Mouse (Mus musculus) ES-E14 (cell line): ENCODE measurements around the gene Cct7. TPM values are rescaled to one million over a fixed set of nuclear protein-coding genes. Genes with fewer than 3 reads are reported as not detected.

Experiments
- DNase-seq: peaks from one replicate; pipeline ENCODE4 v3.0.0-alpha.2; 2013; ENCODE audit warnings: low read depth, low spot score
- H3K27ac ChIP-seq: 2 replicates; pipeline ENCODE4 v1.5.1; 2012; ENCODE audit warnings: low read depth, mild to moderate bottlenecking, low read length, moderate library complexity, mixed read lengths; ENCODE audit not compliant: poor library complexity, insufficient read depth, severe bottlenecking
- H3K36me3 ChIP-seq: 2 replicates; pipeline ENCODE4 v1.6.1; 2012; ENCODE audit warnings: mild to moderate bottlenecking, low read length, moderate library complexity, mixed read lengths; ENCODE audit not compliant: control insufficient read depth, poor library complexity, insufficient read depth, severe bottlenecking
- H3K4me1 ChIP-seq, 2 experiments: fragments of 150-350 bp in 1 of 2; sonication (generic) in 1 of 2; 2 replicates each; pipeline ENCODE4 v1.6.1; 2012; ENCODE audit warnings: low read length in 2 of 2, mild to moderate bottlenecking in 1 of 2, mixed read lengths in 1 of 2; ENCODE audit not compliant: control insufficient read depth in 2 of 2, insufficient read depth in 2 of 2, poor library complexity in 1 of 2
- H3K4me3 ChIP-seq, 2 experiments: fragments of 150-350 bp in 1 of 2; sonication (generic) in 1 of 2; 2 replicates each; pipeline ENCODE4 v1.5.1; 2012; ENCODE audit warnings: low read length in 2 of 2, low read depth in 1 of 2, mild to moderate bottlenecking in 1 of 2, mixed read lengths in 1 of 2; ENCODE audit not compliant: insufficient read depth in 1 of 2, poor library complexity in 1 of 2, severe bottlenecking in 1 of 2
- H3K9ac ChIP-seq: 2 replicates; pipeline ENCODE4 v1.6.1; 2012; ENCODE audit warnings: low read depth, mild to moderate bottlenecking, low read length, mixed read lengths; ENCODE audit not compliant: poor library complexity, insufficient read depth, severe bottlenecking
- H3K9me3 ChIP-seq: fragments of 150-350 bp; sonication (generic); 2 replicates; pipeline ENCODE4 v1.6.1; 2012; ENCODE audit warnings: low read depth, mild to moderate bottlenecking, low read length; ENCODE audit not compliant: control insufficient read depth, insufficient read depth
- CHD2 ChIP-seq: IDR thresholded peaks from 2 replicates; pipeline ENCODE4 v1.6.1; 2014; ENCODE audit warnings: mild to moderate bottlenecking, low read depth, low read length, inconsistent platforms
- HCFC1 ChIP-seq: IDR thresholded peaks from 2 replicates; pipeline ENCODE4 v1.6.1; 2012; ENCODE audit warnings: low read length, inconsistent platforms, borderline replicate concordance; ENCODE audit not compliant: insufficient read depth
- MAFK ChIP-seq: IDR thresholded peaks from 2 replicates; pipeline ENCODE4 v1.6.1; 2014; ENCODE audit warnings: mild to moderate bottlenecking, low read depth, low read length, inconsistent platforms; ENCODE audit not compliant: insufficient read depth
- ZC3H11A ChIP-seq: IDR thresholded peaks from 2 replicates; pipeline ENCODE4 v1.6.1; 2012; ENCODE audit warnings: low read depth, mild to moderate bottlenecking, inconsistent platforms, low read length, borderline replicate concordance
- ZNF384 ChIP-seq: IDR thresholded peaks from 2 replicates; pipeline ENCODE4 v1.6.1; 2012; ENCODE audit warnings: low read depth, low read length, inconsistent platforms
- in situ Hi-C, 2 experiments: fragments of 600-800 bp; cut with MboI; formaldehyde crosslinking; loops; one replicate each; pipeline ENCODE4 v1.15.1; 2025; ENCODE audit warnings: low sequenced_read_pairs in 2 of 2, inconsistent platforms in 1 of 2; ENCODE audit not compliant: unreplicated experiment in 2 of 2
- total RNA-seq: library from RNA; depleted of rRNA; stranded (reverse); fragments of 300-350 nt; gene quantifications from 2 replicates; pipeline ENCODE4 v1.2.3, GENCODE M21; 2012

The Cct7 gene
- total RNA-seq, 1 experiment: 584 TPM

GRCm38 (mm10) chr6:85472542-85472941 lies 21.2 kb downstream of the Cct7 start:
- in situ Hi-C loops: no loop called here
- no peak overlapping the region for H3K4me3 ChIP-seq
- no peaks in the 10 kb centered on the region for H3K9me3 ChIP-seq
- DNase-seq: no peak
- no peak overlapping the region for H3K9ac ChIP-seq
- no peak overlapping the region for H3K27ac ChIP-seq
- H3K4me1 ChIP-seq: peaks cover 4 to 13% of the 10 kb centered on the region in 2 experiments; a peak in 1 of 4 replicates
- H3K36me3 ChIP-seq: peaks cover 17% of the 10 kb centered on the region
- TF ChIP-seq HCFC1 (no peak), CHD2 (no peak), ZNF384 (no peak), ZC3H11A (no peak), MAFK (no peak)

GRCm38 (mm10) chr6:85475581-85475980 lies 24.3 kb downstream of the Cct7 start:
- in situ Hi-C loops: no loop called here
- no peak overlapping the region for H3K27ac ChIP-seq
- TF ChIP-seq MAFK (no peak), CHD2 (no peak), ZC3H11A (no peak), HCFC1 (no peak), ZNF384 (no peak)
- H3K9me3 ChIP-seq: no peaks in the 10 kb centered on the region
- H3K4me1 ChIP-seq: peaks cover 4 to 20% of the 10 kb centered on the region in 2 experiments; a peak in 1 of 4 replicates
- no peak for DNase-seq
- H3K4me3 ChIP-seq: no peak overlapping the region
- no peak overlapping the region for H3K9ac ChIP-seq
- H3K36me3 ChIP-seq: no peaks in the 10 kb centered on the region

DNA sequence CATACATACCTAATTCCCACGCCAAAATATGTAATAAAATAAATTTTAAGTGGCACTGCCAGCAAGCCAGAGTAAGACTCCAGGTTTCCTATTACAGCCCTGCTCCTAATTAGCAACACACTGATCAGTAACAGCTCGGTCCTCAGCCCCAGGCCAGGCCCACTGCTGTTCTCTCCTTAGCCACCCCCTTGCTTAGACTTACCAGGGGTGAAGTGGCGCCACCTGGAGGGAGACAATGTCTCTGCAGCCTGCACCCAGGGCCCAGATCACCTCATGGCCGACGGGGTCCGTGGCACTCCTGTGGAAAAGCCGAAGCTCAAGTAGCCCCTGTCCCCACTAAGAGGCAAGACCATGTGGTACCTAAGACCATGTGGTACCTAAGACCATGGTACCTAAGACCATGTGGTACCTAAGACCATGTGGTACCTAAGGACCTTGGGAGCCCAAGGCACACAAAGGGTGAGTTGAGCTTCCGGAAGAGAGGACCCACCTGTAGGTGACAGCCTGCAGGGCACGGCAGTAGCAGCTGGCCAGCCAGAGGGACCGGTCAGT lies 26.1 kb downstream of the Cct7 start:
- Histone ChIP-seq H3K9ac (no peak overlapping the region), H3K4me1 (peaks cover 4 to 22% of the 10 kb centered on the region in 2 experiments; a peak in 1 of 4 replicates), H3K36me3 (no peaks in the 10 kb centered on the region), H3K4me3 (no peak overlapping the region), H3K9me3 (no peaks in the 10 kb centered on the region), H3K27ac (no peak overlapping the region)
- DNase-seq: peak; percentile 69
- TF ChIP-seq MAFK (no peak), CHD2 (no peak), ZNF384 (no peak), HCFC1 (no peak), ZC3H11A (no peak)
- in situ Hi-C loops: no loop called here

GRCm38 (mm10) chr6:85478416-85478815 lies 27.1 kb downstream of the Cct7 start:
- H3K4me3 ChIP-seq: peak overlapping the region; percentile 9 to 19; a peak in 1 of 4 replicates
- H3K9me3 ChIP-seq: no peaks in the 10 kb centered on the region
- peaks cover 4 to 22% of the 10 kb centered on the region in 2 experiments; a peak in 1 of 4 replicates for H3K4me1 ChIP-seq
- TF ChIP-seq CHD2: no peak
- TF ChIP-seq ZNF384: no peak
- no peak for TF ChIP-seq MAFK
- TF ChIP-seq ZC3H11A: no peak
- TF ChIP-seq HCFC1: no peak
- DNase-seq: no peak
- no peaks in the 10 kb centered on the region for H3K36me3 ChIP-seq
- H3K27ac ChIP-seq: no peak overlapping the region
- in situ Hi-C loops: no loop called here
- no peak overlapping the region for H3K9ac ChIP-seq

GRCm38 (mm10) chr6:85479979-85480378 lies 28.7 kb downstream of the Cct7 start:
- DNase-seq: no peak
- Histone ChIP-seq H3K4me1 (peaks cover 4 to 22% of the 10 kb centered on the region in 2 experiments; a peak in 1 of 4 replicates), H3K9me3 (no peaks in the 10 kb centered on the region), H3K4me3 (no peak overlapping the region), H3K36me3 (no peaks in the 10 kb centered on the region), H3K9ac (no peak overlapping the region), H3K27ac (no peak overlapping the region)
- TF ChIP-seq CHD2 (no peak), ZNF384 (no peak), HCFC1 (no peak), MAFK (no peak), ZC3H11A (no peak)
- in situ Hi-C loops: no loop called here
